Mouse (Mus musculus): ENCODE data around the gene Rbx1.

DNA sequence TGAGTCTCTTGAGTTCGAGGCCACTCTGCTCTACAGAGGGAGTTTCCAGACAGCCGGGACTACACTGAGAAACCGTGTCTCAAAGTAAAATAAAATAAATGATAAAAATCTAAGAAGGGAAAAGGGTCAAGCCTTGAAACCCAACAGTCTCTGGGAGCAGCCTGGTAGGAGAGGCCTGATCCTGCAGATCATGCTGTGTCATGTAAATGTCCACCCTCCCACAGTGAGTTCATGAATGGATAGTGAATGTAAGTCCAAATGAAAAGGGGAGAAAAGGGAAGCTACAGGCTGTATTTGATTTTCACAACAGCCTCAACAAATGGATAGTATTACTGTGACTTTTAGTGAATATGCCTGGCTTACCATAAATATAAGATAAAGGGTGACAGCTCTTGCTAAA lies 40.8 kb upstream of the Rbx1 start:
- TF ChIP-seq POLR2A (IDR thresholded peaks at IDR 0.05; ENCODE audit: insufficient read depth, low read depth, low read length) (no peak), CTCF (IDR thresholded peaks at IDR 0.05) (no peak), EP300 (IDR thresholded peaks at IDR 0.05; ENCODE audit: insufficient read depth, low read depth, low read length) (no peak)

Data from heart, adult 2 months (tissue).